Mouse (Mus musculus) heart, embryonic 15.5 days (tissue): ENCODE data around the gene Kctd8. TPM values are rescaled to one million over a fixed set of nuclear protein-coding genes. Genes with fewer than 3 reads are reported as not detected.
"Not testable (repeated sequence)": the region's sequence is repeated elsewhere in the genome, so short reads cannot be mapped to it uniquely, and the experiment has no call there.

Experiments
- ATAC-seq: fragments of 200-750 bp; cut with Nextera tagmentation; replicated peaks from 2 replicates; pipeline ENCODE4 v1.8.0; 2017; ENCODE audit warnings: low read depth, moderate TSS enrichment; ENCODE audit not compliant: insufficient number of reproducible peaks, insufficient read depth, low FRiP score
- H3K27ac ChIP-seq: fragments of 300-500 bp; sonication (generic); 2 replicates; pipeline ENCODE4 v1.5.1; 2015; ENCODE audit warnings: mild to moderate bottlenecking, inconsistent platforms
- H3K27me3 ChIP-seq: fragments of 300-500 bp; sonication (generic); 2 replicates; pipeline ENCODE4 v1.6.1; 2015; ENCODE audit warnings: inconsistent platforms
- H3K36me3 ChIP-seq: fragments of 300-500 bp; sonication (generic); 2 replicates; pipeline ENCODE4 v1.6.1; 2015; ENCODE audit warnings: mild to moderate bottlenecking, inconsistent platforms
- H3K4me1 ChIP-seq: fragments of 300-500 bp; sonication (generic); replicated peaks from 2 replicates; pipeline ENCODE4 v1.6.1; 2015; ENCODE audit warnings: inconsistent platforms
- H3K4me2 ChIP-seq: fragments of 300-500 bp; sonication (generic); 2 replicates; pipeline ENCODE4 v1.6.1; 2015; ENCODE audit warnings: inconsistent platforms, mild to moderate bottlenecking, moderate library complexity
- H3K4me3 ChIP-seq: fragments of 300-500 bp; sonication (generic); 2 replicates; pipeline ENCODE4 v1.5.1; 2015; ENCODE audit warnings: mild to moderate bottlenecking, inconsistent platforms
- H3K9ac ChIP-seq: fragments of 300-500 bp; sonication (generic); 2 replicates; pipeline ENCODE4 v1.6.1; 2015; ENCODE audit warnings: mild to moderate bottlenecking, inconsistent platforms
- H3K9me3 ChIP-seq: fragments of 300-500 bp; sonication (generic); replicated peaks from 2 replicates; pipeline ENCODE4 v1.6.1; 2016; ENCODE audit warnings: inconsistent platforms
- WGBS: fragments of 180-500 bp; shearing (Covaris S2); methylation state at CpG from one replicate; pipeline ENCODE4 v1.1.7; 2015; ENCODE audit warnings: mixed read lengths; 5-methylcytosine and 5-hydroxymethylcytosine counted together
- polyA plus RNA-seq: library from polyadenylated mRNA; unstranded; fragments of >200 nt; fragmentation: Nextera tagmentation; extraction: Ambion mirVana; gene quantifications from 2 replicates; pipeline ENCODE4 v1.2.1, GENCODE M21; 2015

Kctd8 gene
- polyA plus RNA-seq, 1 experiment from 2014 or later = 1.6 TPM

DNA sequence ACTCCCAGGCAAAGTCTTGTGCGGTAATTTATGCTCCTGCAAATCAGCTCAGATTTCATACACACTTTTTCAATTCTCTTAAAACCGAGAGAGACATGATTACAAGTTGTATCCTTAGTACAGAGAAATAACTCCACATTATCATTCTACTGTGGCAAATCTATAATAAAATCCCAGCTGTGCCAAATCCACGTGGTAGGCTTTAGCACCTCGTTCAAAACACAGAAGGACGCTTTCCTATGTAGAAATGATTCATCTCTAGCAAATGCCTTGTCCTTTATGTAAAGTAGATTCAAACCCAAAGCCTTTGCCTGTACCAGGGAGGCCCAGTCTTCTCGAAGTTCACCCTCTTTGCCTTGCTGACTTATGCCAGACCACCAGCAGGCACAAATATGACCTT is 57.1 kb downstream of the Kctd8 start:
- Histone ChIP-seq H3K4me2 (no peak overlapping the region), H3K4me1 (no peaks in the 10 kb centered on the region), H3K9me3 (no peaks in the 10 kb centered on the region), H3K9ac (no peak overlapping the region), H3K4me3 (no peak overlapping the region), H3K36me3 (no peaks in the 10 kb centered on the region), H3K27me3 (no peaks in the 10 kb centered on the region), H3K27ac (no peak overlapping the region)
- WGBS = 75% methylated on average over 6 of the region's 6 CpGs
- ATAC-seq = no peak

DNA sequence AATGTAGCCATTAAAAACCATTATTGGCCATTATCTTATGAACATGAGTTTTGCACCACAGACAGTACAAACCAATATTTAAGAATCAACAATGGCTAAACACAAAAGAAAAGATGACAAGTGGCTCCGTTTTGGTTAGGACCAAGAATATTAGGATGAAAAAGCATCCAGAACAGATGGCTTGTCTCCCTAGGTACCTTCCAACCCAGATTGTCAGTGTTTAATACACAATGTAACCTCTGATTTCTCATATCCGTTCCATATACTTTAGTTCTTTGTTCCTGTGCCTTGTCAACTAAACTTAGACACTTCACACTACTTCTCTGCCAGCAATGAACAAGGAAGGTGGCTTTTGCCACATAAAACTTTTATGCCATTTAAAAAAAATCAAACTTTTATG is 89.1 kb downstream of the Kctd8 start:
- Histone ChIP-seq H3K27me3 (no peaks in the 10 kb centered on the region), H3K4me3 (no peak overlapping the region), H3K4me1 (no peaks in the 10 kb centered on the region), H3K9me3 (no peaks in the 10 kb centered on the region), H3K36me3 (no peaks in the 10 kb centered on the region), H3K9ac (no peak overlapping the region), H3K27ac (no peak overlapping the region), H3K4me2 (no peak overlapping the region)
- WGBS = 70% methylated on average over 2 of the region's 2 CpGs
- ATAC-seq = no peak

DNA sequence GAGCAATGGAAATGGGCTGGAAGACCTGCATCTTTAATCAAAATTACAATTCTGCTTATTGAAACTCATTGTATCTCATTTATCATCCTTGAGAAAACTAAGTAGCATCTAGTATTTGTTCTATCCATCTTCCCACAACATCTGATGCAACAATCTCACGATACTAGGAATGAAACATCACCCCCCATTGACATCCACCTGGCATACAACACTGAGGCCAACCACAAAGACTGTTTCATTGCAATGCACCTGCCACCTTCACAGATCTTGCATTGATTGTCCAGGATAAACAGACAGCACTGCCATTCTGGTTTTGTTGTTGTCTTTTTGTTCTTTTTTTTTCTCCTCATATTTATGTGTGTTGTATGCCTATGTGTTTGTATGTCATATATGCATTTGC is 99.5 kb downstream of the Kctd8 start:
- no peaks in the 10 kb centered on the region for H3K36me3 ChIP-seq
- H3K27me3 ChIP-seq = no peaks in the 10 kb centered on the region
- no peak overlapping the region for H3K27ac ChIP-seq
- H3K4me2 ChIP-seq = no peak overlapping the region
- 82% methylated on average over 1 of the region's 1 CpGs for WGBS
- H3K9me3 ChIP-seq = no peaks in the 10 kb centered on the region
- H3K9ac ChIP-seq = no peak overlapping the region
- ATAC-seq = no peak
- H3K4me1 ChIP-seq = no peaks in the 10 kb centered on the region
- H3K4me3 ChIP-seq = no peak overlapping the region

DNA sequence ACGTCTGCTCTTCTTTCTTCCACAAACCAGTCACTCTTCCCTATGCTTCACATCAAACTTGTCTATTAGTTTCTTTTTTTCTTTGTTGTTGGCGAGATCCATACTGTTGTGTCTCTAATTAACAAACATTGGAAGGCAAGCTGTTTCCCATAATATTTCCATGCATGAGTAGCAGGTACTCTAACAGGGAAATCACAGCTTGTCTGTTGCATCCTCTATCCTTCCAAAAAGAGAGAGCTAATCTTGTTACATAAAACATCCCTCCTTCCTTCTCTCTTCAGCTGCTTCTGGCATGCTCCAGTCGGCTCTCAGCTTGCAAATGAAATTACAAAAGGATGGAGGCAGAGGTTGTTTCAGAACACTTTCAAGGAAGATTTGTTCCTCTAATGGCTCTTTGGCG is 107.9 kb downstream of the Kctd8 start:
- Histone ChIP-seq H3K4me3 (no peak overlapping the region), H3K9ac (no peak overlapping the region), H3K36me3 (no peaks in the 10 kb centered on the region), H3K27ac (no peak overlapping the region), H3K9me3 (no peaks in the 10 kb centered on the region), H3K27me3 (no peaks in the 10 kb centered on the region), H3K4me1 (no peaks in the 10 kb centered on the region), H3K4me2 (no peak overlapping the region)
- ATAC-seq = no peak
- 63% methylated on average over 4 of the region's 4 CpGs for WGBS

DNA sequence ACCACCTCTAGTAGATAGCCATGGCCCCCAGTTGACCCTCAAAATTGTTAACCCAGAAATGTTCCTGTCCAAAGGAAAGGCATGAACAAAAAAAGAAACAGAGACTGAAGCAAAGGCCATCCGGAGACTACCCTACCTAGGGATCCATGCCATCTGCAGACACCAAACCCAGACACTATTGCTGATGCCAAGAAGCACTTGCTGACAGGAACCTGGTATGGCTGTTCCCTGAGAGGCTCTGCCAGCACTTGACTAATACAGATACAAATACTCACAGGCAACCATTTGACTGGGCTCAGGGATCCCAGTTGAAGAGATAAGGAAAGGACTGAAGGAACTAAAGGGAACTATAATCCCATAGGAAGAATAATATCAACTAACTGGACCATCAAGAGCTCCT is 109.8 kb downstream of the Kctd8 start:
- not testable (repeated sequence) for H3K36me3 ChIP-seq, H3K27me3 ChIP-seq, ATAC-seq, H3K4me1 ChIP-seq, H3K4me3 ChIP-seq, H3K4me2 ChIP-seq, H3K9me3 ChIP-seq, H3K27ac ChIP-seq, H3K9ac ChIP-seq
- 70% methylated on average over 1 of the region's 1 CpGs for WGBS

DNA sequence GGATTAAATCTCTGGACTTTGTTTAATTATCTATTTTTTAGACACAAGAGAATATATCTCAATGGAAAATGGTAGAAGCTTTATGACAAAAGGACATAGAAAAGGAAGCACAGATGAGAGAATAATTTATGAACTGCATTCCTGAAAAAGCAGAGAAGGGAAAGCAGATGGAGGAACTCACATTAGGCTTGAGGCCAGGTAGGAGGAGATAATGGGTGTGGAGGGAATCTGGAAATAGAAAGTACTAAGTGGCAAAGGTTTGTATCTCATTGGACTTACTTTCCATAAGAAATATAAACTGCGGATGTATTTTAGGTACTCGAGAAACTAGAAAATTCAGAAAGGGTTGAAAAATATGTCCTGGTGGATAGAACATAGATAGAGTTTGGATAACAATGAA is 114.3 kb downstream of the Kctd8 start:
- H3K4me2 ChIP-seq = no peak overlapping the region
- no peaks in the 10 kb centered on the region for H3K9me3 ChIP-seq
- 78% methylated on average over 2 of the region's 2 CpGs for WGBS
- H3K4me3 ChIP-seq = no peak overlapping the region
- H3K27ac ChIP-seq = no peak overlapping the region
- no peak overlapping the region for H3K9ac ChIP-seq
- H3K27me3 ChIP-seq = no peaks in the 10 kb centered on the region
- no peaks in the 10 kb centered on the region for H3K36me3 ChIP-seq
- no peaks in the 10 kb centered on the region for H3K4me1 ChIP-seq
- no peak for ATAC-seq

DNA sequence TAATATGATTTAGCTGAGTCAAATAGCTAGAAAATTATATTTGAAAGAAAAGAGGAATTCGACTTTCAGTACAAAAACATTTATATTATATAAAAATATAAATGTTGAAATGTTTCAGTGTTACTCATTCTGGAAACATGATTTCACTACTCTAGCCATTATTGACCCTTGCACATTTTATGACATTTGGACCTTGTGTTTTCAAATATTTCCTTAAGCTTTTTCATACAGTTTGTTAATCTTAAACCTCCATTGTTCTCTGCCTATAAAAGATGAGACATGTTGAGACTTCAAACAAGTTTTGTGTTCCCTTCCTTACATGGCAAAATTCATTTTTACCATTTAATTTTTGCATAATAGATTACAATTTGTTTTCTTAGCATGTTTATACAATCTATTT is 118.9 kb downstream of the Kctd8 start:
- H3K9me3 ChIP-seq = no peaks in the 10 kb centered on the region
- H3K4me1 ChIP-seq = no peaks in the 10 kb centered on the region
- WGBS = 76% methylated on average over 1 of the region's 1 CpGs
- H3K27ac ChIP-seq = no peak overlapping the region
- H3K36me3 ChIP-seq = no peaks in the 10 kb centered on the region
- no peak overlapping the region for H3K9ac ChIP-seq
- no peak overlapping the region for H3K4me3 ChIP-seq
- no peaks in the 10 kb centered on the region for H3K27me3 ChIP-seq
- ATAC-seq = no peak
- no peak overlapping the region for H3K4me2 ChIP-seq

DNA sequence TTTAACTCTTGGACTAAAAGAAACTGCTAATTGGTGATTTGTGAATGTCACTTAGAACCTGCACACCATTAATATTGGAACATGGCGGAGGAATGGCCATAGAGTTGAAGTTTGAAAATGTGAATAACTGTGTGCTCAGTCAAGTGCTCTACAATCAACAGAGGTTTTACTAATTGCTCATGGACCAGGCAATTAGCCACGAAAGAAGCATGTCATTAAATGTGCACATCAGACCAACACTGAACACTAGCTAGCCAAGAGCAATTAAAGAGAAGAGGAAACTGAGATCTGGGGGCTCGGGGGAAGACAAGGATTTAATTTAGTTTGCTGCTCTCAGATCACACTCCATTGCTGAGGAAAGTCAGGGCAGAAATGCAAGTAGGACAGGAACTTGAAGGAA is 126.3 kb downstream of the Kctd8 start:
- Histone ChIP-seq H3K4me2 (no peak overlapping the region), H3K9me3 (no peaks in the 10 kb centered on the region), H3K4me3 (no peak overlapping the region), H3K27ac (no peak overlapping the region), H3K27me3 (no peaks in the 10 kb centered on the region), H3K9ac (no peak overlapping the region), H3K4me1 (no peaks in the 10 kb centered on the region), H3K36me3 (no peaks in the 10 kb centered on the region)
- no peak for ATAC-seq
- 74% methylated on average over 3 of the region's 3 CpGs for WGBS

DNA sequence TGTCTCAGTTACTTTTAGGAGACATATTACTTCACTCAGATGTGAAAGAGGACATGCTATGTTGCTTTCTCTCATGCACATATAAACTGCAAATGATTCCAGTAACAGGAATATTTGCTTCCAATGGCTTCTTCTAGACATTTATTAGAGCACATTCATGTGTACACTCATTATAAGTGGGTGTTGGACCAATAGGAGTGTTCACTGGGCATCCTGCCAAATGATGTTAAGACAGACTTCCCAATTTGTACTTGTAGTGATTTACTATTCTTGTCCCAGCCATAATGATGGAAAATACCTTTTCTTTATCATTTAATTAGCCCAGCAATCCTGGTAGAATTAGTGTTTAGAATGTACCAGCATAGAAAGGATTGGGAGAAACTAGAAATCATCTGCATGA is 132.1 kb downstream of the Kctd8 start:
- Histone ChIP-seq H3K27ac (no peak overlapping the region), H3K27me3 (no peaks in the 10 kb centered on the region), H3K4me3 (no peak overlapping the region), H3K9ac (no peak overlapping the region), H3K4me2 (no peak overlapping the region), H3K36me3 (no peaks in the 10 kb centered on the region), H3K9me3 (no peaks in the 10 kb centered on the region), H3K4me1 (no peaks in the 10 kb centered on the region)
- no peak for ATAC-seq

DNA sequence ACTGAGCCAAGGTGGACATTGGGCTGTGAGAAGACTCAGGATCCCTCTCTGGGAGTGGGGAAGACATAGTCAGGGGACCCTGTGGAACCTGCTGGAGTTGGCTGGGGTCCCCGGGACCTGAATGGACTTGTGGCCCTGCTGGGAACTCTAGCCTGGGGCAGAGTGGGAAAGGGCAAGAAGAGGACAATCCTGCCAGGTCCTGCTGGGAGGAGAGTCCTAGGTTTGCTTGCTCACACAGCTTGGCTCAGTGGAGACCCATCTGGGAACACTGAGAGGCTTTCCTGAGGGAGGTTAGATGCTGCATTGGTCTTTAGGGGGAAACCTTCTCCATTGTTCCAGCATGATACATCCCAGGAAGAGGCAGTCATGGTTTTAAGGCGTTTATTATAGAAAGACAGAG is 133.8 kb downstream of the Kctd8 start:
- Histone ChIP-seq H3K27me3 (no peaks in the 10 kb centered on the region), H3K4me2 (no peak overlapping the region), H3K4me3 (no peak overlapping the region), H3K9ac (no peak overlapping the region), H3K4me1 (no peaks in the 10 kb centered on the region), H3K36me3 (no peaks in the 10 kb centered on the region), H3K27ac (no peak overlapping the region), H3K9me3 (no peaks in the 10 kb centered on the region)
- WGBS = 54% methylated on average over 2 of the region's 2 CpGs
- ATAC-seq = no peak

DNA sequence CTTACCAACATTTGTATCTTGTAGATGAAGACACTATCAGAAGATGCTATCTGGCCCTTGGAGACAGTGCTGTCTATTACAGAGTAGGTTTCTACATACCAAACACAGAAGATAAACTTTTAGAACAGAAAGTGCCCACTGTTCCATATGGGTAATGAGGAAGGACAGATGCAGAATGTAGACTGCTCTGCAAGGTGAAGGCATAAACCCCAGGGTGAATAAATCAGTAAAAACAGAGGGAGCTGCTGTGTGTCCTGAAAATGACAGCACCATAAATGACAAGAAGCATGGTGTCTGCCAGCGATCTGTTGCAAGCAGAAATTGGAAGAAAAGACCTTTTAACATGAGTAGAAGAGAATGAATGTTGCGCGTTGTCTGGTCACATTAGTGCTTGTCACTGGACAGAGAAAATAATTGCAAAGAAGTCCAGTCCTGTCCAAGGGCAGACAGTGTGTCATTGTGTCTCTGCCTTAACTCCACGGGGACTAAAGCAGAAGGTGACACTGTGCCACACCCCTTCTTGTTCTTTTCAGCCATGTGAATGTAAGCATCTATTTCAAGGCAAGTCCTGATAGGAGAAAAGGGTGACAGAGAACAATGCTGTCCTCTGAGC is 181.5 kb downstream of the Kctd8 start:
- no peaks in the 10 kb centered on the region for H3K36me3 ChIP-seq
- H3K4me3 ChIP-seq = no peak overlapping the region
- H3K4me2 ChIP-seq = no peak overlapping the region
- H3K9me3 ChIP-seq = no peaks in the 10 kb centered on the region
- 69% methylated on average over 4 of the region's 4 CpGs for WGBS
- no peak for ATAC-seq
- H3K27ac ChIP-seq = no peak overlapping the region
- no peaks in the 10 kb centered on the region for H3K27me3 ChIP-seq
- H3K4me1 ChIP-seq = no peaks in the 10 kb centered on the region
- H3K9ac ChIP-seq = no peak overlapping the region

DNA sequence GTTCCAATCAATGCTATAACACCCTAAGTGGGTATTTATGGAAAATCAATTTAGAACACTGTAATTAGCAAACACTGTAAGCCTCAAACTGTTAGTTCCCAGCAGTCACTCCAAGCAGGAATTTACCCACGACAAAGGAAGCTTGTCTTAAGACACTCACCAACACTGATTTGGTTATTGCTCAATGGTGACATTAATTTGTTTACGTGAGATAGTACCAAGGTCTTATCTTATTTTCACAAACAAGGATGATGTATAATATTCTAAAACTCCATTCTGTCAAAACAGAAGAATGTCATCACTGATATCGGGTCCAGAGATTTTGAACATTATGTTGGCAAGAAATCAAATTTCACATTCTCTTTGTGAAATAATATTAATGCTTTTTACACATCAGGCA is 185.0 kb downstream of the Kctd8 start:
- no peak overlapping the region for H3K9ac ChIP-seq
- no peaks in the 10 kb centered on the region for H3K27me3 ChIP-seq
- H3K4me3 ChIP-seq = no peak overlapping the region
- H3K4me1 ChIP-seq = no peaks in the 10 kb centered on the region
- no peaks in the 10 kb centered on the region for H3K36me3 ChIP-seq
- WGBS = 61% methylated on average over 3 of the region's 3 CpGs
- no peak for ATAC-seq
- no peaks in the 10 kb centered on the region for H3K9me3 ChIP-seq
- H3K27ac ChIP-seq = no peak overlapping the region
- no peak overlapping the region for H3K4me2 ChIP-seq
